Mouse (Mus musculus): Measurements from ENCODE around the gene Iqcd.

Gene Iqcd

GRCm38 (mm10) chr5:120571056-120571740 is 17.6 kb upstream of the Iqcd start:
- no peak for DNase-seq (ENCODE audit: low spot score)

GRCm38 (mm10) chr5:120574469-120575063 is 14.2 kb upstream of the Iqcd start:
- no peak for DNase-seq (ENCODE audit: low spot score)

GRCm38 (mm10) chr5:120576781-120577301 is 12.0 kb upstream of the Iqcd start:
- no peak for DNase-seq (ENCODE audit: low spot score)

DNA sequence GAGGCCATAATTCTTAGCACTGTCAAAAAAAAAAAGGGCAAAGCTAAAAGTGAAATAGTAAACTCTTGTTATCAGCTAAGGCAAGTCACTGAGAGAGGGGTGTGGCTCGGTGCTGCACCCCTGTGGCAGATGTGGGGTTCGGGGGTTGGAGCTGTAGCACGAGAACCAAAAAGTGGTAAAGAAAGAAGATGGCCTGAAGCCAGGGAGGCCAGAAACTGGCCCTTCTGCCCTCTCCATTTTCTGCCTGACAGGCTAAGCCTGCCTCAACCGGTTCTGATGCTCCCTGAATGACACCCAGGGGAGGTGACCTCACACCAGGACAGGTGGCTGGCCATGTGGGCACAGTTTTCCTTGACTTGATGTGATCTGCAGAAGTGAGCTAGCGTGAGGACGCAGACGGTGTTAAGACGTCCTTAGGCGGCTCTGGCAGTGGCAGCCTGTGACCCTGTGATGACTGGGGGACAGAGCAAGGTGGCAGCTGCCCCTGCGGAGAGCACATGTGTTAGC is 10.8 kb upstream of the Iqcd start:
- no peak for DNase-seq (ENCODE audit: low spot score)

DNA sequence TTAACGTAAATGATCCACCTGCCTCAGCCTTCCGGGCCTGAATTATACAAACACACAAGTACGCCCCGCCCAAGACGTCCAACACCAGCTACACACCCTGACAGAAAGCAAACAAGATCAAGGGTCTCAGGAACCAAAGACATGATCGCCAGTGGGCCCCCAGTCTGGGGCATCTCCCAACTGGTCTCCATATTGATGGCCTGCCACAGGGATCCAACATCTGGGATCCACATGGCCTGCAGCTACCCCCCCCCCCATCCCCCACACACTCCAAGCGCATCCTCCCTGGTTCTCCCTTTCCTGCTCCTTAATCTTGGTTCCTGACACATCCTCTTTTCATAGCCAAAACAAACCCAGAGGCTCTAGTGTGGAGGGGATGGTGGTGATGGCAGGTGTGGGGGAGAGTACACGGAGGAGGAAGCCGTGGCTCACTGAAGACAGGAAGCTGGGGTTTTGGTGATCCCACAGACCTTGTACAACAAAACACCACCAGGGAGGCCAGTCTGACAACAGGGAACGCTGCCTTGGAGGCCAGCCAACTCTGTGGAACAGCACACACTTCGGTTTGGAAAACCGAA is 10.2 kb upstream of the Iqcd start:
- no peak for DNase-seq (ENCODE audit: low spot score)

DNA sequence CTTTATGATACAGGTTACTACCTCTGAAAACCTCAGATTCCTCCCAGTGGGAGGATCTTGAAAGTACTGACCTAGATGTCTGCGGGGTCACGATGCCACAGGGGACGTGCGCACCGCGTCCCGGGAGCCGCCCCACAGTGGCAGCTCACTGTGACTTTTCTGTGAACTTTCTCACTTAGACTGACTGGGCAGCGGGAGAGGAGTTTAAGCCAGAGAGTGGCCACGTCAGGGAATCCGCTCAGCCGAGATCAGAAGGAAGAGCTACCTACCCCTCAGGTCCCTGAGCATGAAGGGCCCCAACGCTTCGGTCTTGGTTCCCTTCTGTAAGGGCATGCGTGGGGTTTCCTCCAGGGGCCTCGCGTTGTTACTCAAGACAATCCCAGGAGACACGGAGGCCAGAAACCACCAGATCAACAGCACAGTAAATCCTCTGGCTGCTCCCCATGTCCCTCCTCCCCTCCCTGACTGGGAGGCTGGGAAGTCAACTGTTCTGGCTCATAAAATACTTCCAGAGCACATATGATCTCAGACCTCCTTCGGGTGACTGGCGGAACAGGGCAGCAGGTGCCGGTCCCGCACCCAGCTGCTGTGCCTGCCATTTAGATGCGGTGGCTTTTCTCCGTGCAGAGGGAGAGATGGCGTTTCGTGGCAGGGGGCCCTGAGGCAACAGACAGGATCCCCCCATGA is 9.5 kb upstream of the Iqcd start:
- DNase-seq (ENCODE audit: low spot score): peak; percentile 55

DNA sequence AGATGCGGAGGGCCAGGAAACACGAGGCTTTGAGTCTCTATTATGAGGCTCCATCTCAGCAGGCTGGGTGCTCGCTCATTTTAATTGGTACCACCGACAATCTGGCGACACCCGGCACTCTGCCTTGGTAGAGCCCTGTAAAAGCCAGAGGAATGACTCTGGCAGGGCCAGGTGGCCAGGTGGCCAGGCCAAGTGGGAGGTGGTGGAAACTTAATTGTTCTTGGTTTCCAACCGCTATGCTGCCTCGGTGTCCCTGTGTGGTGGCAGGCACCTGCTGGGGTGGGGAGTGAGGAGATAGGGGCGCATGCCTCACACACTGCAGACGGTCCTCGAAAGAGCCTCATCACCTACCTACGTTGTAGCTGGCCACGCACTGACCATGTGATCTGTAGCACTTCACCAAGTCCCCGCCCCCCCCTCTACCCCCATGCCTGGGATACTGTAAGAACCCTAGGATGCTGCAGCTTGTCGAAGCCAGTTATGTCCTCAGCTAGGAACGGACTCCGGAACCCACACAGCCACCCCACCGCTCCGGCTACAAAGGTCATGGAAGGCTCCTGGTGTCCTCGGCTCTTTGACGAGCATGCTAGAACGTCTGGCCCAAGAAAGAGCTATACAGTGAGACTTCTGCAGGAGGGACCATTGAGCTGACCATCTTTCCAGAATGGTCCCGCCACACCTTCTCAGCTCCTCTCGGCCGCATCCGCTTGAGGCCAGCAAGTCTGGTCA is 8.8 kb upstream of the Iqcd start:
- no peak for DNase-seq (ENCODE audit: low spot score)

DNA sequence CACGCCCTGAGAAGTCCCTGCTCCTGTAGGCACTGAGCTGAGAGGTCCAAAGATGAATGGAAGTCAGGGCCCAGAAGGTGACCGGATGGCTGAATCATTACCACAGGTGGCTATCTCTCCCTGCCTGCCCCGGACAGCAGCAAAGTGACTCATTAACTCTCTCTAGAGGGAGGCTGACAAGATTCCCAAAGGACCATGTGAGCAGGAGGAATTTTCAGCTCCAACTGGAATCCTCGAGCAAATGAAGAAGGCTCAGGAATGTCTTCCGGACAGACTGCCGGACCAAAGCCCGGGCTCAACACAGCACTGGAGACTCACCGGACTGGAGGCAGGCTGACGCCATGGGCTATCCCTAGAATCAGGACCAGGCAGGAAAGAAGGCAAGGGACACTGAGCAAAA is 6.8 kb upstream of the Iqcd start:
- DNase-seq (ENCODE audit: low spot score): no peak

DNA sequence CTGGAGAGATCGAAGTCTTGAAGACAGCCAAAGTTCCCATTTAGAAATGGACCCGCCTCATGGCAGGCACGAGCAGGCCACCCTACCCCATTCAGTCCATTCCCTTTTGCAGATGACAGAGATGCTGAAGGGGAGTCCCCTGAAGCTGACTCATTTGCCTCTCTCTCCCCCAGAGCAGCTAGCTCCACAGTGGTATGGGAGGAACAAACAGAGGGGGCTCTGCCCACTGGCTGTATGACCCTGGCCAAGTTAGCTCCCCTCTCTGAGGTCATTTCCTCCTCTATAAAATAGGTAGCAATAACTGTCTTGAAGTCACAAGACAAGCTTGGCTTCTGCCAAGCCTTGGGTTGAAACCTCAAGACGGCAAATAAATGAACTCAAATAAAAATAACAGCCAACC is 5.3 kb upstream of the Iqcd start:
- no peak for DNase-seq (ENCODE audit: low spot score)

GRCm38 (mm10) chr5:120584968-120585367 is 3.8 kb upstream of the Iqcd start:
- no peak for DNase-seq (ENCODE audit: low spot score)

GRCm38 (mm10) chr5:120586741-120587615 is 1.8 kb upstream of the Iqcd start:
- no peak for DNase-seq (ENCODE audit: low spot score)

DNA sequence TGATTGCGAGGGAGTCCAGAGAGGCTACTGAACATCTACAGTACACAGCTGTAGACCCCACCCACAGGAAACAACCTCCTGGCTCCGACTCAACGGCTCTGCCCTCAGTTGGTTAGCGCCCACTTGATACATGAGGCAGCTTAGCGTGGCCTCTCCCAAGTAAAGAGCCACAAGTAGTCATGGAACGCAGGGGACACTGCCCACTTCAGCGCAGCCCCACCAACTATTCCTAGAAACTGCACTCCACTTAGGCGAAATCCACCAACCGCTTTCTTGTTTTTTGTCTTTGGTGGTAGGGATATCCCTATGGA is 1.2 kb upstream of the Iqcd start:
- DNase-seq (ENCODE audit: low spot score): no peak

DNA sequence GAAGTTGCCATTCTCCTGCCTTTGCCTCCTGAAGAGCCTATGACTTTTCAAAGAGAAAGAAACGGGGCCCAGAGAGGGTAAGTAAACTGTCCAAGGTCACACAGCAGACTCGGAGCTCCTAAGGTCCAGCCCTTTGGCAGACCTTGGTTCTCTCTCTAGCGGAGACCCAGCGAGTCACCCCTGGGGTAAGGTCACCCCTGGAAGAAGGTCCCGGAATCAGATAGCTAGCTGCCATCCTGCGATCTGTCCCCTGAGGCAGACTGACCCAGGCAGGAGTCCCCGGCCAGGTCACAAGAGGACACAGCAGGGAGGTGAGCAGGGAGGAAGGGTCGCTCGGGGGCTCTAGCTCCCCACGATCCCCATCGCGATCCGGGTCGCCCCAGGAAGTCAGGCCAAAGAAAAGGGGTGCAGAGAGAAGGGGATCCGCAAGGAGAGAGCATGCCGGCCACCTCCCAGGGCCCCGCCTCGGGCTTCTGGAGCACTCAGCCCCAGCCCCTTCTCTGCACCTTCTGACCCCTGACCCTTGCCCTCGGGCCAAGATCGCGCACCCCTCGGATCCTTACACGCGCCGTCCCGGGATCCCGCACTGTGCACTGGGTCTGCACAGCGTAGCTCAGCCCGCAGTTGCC is 762 bp upstream of the Iqcd start:
- DNase-seq (ENCODE audit: low spot score): no peak

DNA sequence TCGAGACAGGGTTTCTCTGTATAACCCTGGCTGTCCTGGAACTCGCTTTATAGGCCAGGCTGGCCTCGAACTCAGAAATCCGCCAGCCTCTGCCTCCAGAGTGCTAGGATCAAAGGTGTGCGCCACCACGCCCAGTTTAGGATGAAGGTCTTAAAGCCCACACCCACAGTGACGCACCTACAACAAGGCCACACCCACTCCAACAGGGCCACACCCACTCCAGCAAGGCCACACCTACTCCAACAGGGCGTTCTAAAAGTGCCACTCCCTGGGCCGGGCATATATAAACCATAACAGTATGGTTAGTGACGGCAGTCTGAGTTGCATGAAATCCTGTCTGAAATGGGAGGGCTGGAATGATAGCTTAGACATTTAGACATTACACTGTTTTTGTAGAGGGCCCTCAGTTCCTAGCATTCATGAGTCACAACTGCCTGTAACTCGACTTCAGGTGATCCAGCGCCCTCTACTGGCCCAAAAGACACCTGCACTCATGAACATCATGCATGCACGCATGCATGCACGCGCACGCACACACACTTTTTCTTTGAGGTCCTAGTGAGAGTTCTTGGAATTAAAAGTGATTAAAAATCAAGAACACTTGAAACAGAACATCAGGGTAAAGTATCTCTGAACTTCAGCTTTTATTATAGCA is 1.7 kb downstream of the Iqcd start:
- DNase-seq (ENCODE audit: low spot score): no peak

GRCm38 (mm10) chr5:120592141-120592540 is 3.3 kb downstream of the Iqcd start:
- no peak for DNase-seq (ENCODE audit: low spot score)

DNA sequence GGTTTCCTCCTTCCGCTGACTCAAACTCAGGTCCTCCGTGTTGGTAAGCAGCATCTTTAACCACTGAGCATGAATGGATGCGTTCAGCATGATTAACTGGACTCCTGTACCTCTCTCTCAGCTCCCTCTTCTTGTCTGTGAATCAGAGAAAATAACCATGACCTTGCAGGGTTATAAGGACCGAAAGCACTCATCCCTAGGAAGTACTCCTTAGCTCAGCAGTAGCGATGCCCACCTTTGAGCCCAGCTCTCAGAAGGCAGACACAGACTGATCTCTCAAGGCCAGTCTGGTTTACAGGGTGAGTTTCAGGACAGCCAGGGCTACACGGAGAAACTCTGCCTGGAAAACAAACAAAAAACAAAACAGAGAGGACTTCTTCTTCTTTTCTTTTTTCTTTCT is 5.7 kb downstream of the Iqcd start:
- DNase-seq (ENCODE audit: low spot score): no peak

- DNase-seq (ENCODE audit: low spot score): no peak
Measured at GRCm38 (mm10) chr5:120599625-120600024, 10.8 kb downstream of the Iqcd start.

DNA sequence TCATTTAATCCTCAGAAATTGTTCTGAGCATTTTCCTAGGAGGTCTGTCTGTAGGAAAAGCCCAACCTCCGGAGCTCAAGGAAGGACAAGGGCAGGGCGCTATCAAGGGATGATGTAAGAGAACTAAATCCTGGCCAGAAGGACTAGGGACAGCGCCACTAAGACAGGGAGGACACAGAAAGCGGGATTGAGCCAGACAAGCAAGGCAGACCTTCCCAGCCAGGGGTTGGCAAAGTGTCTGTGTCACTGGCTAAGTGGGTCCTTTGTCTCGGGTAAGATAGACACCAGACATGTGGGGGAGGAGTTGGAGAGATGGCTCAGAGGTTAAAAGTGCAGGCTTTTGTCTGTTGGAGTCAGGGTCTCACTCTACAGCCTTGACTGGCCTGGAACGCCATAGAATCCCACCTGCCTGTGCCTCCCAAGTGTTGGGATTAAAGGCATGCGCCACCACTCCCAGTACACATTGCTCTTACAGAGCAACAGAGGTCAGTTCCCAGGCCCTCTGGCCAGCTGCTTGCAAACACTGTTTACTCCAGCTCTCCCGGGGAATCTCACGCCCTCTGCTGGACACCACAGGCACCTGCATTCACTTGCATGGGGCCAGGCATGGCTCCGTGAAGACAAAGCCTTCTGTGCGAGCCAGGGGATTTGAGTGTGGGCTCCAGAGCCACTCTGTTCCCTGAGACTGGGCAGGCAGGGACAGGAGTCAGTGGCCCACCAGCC is 12.3 kb downstream of the Iqcd start:
- DNase-seq (ENCODE audit: low spot score): no peak

- no peak for DNase-seq (ENCODE audit: low spot score)
Measured at GRCm38 (mm10) chr5:120602210-120602609, 13.4 kb downstream of the Iqcd start.

DNA sequence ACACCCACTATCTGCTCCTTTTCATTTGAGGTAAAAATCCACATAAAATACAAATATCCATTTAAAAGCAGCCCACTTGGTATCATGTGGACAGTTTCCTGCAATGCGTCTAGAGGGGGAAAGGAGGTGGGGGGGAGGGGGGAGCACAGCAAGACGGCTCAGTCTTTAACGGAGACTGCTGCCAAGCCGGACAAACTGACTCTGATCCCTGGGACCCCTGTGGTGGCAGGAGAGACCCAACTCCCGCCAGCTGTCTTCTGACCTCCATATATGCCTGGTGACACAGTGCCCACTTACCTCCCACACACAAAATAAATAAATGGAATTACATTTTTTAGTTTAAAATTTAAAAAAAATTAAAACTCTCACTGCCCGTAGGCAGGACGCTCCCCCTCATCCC is 14.7 kb downstream of the Iqcd start:
- no peak for DNase-seq (ENCODE audit: low spot score)

All from urinary bladder, postnatal 10 days (tissue).